Mouse (Mus musculus) gastrocnemius, postnatal 36 days (tissue): ENCODE data around the gene Lin28a. TPM values are rescaled to one million over a fixed set of nuclear protein-coding genes. Genes with fewer than 3 reads are reported as not detected.

Experiments
- DNase-seq, 2 experiments: peaks; one replicate each; pipeline ENCODE4 v3.0.0; 2022
- intact Hi-C: fragments of 180-260 bp; cut with DNase I; formaldehyde crosslinking; loops from one replicate; pipeline ENCODE4 v1.15.1; 2025
- long read RNA-seq, 2 experiments: library from polyadenylated mRNA; stranded (forward); transcript quantifications; one replicate each; pipeline ENCODE4 v2.0.0; 2021
- total RNA-seq, 2 experiments: library from RNA; stranded (reverse); gene quantifications; 2 replicates each; pipeline ENCODE4 v1.2.3; 2021

Gene Lin28a
- 1 to 10 TPM in 1 of 2 experiments, under 1 TPM in 1; 0.28 to 1.1 TPM for total RNA-seq
- long read RNA-seq, experiment 1, result 0 reads
- long read RNA-seq, experiment 2, result 0 reads

GRCm38 (mm10) chr4:134018779-134019145 lies at the start of gene Lin28a:
Gene Lin28a, minus strand, starts transcription at chr4:134018841.
- intact Hi-C loops, result no loop called here
- DNase-seq, result no peak

GRCm38 (mm10) chr4:134067833-134068544 lies 49.3 kb upstream of the Lin28a start:
- intact Hi-C loops, result no loop called here
- no peak for DNase-seq

GRCm38 (mm10) chr4:134067383-134067782 lies 48.7 kb upstream of the Lin28a start:
- no peak for DNase-seq
- intact Hi-C loops, result no loop called here

GRCm38 (mm10) chr4:134065431-134066004 lies 46.9 kb upstream of the Lin28a start:
- DNase-seq, result no peak
- intact Hi-C loops, result no loop called here

- intact Hi-C loops, result no loop called here
Measured at GRCm38 (mm10) chr4:134062561-134062960, 43.9 kb upstream of the Lin28a start.

GRCm38 (mm10) chr4:134061944-134062446 lies 43.4 kb upstream of the Lin28a start:
- intact Hi-C loops, result no loop called here
- no peak for DNase-seq

More at GRCm38 (mm10) chr4:134062561-134062960, 43.9 kb upstream of the Lin28a start:
- DNase-seq, result no peak

GRCm38 (mm10) chr4:134061166-134061830 lies 42.7 kb upstream of the Lin28a start:
- intact Hi-C loops, result no loop called here
- no peak for DNase-seq

GRCm38 (mm10) chr4:134060135-134060865 lies 41.7 kb upstream of the Lin28a start, which contains the start of gene Crybg2:
Gene Crybg2, plus strand, starts transcription at chr4:134060815.
- DNase-seq, result no peak
- intact Hi-C loops, result no loop called here

GRCm38 (mm10) chr4:134058908-134059307 lies 40.3 kb upstream of the Lin28a start:
- DNase-seq, result no peak
- intact Hi-C loops, result no loop called here

- intact Hi-C loops, result no loop called here
- DNase-seq, result no peak
Measured at GRCm38 (mm10) chr4:134058166-134058715, 39.6 kb upstream of the Lin28a start.

GRCm38 (mm10) chr4:134053538-134053937 lies 34.9 kb upstream of the Lin28a start, which contains the start of gene Zfp683:
Gene Zfp683, plus strand, starts transcription at chr4:134053838.
- no peak for DNase-seq
- intact Hi-C loops, result no loop called here

GRCm38 (mm10) chr4:134052560-134052959 lies 33.9 kb upstream of the Lin28a start:
- intact Hi-C loops, result no loop called here
- DNase-seq, result no peak

GRCm38 (mm10) chr4:134051912-134052311 lies 33.3 kb upstream of the Lin28a start:
- DNase-seq, result no peak
- intact Hi-C loops, result no loop called here

GRCm38 (mm10) chr4:134047648-134048047 lies 29.0 kb upstream of the Lin28a start:
- intact Hi-C loops, result no loop called here

GRCm38 (mm10) chr4:134043041-134043440 lies 24.4 kb upstream of the Lin28a start:
- intact Hi-C loops, result no loop called here
- DNase-seq, result no peak

More at GRCm38 (mm10) chr4:134047648-134048047, 29.0 kb upstream of the Lin28a start:
- DNase-seq, result no peak

GRCm38 (mm10) chr4:134041317-134042123 lies 22.9 kb upstream of the Lin28a start:
- intact Hi-C loops, result no loop called here
- no peak for DNase-seq

- peak; percentile 44 to 55 for DNase-seq
- intact Hi-C loops, result loop anchor here (5.0 kb wide), 1 partner anchor 41 kb away; no protein-coding TSS in a partner anchor
Measured at GRCm38 (mm10) chr4:134035953-134036352, 17.3 kb upstream of the Lin28a start.

GRCm38 (mm10) chr4:134025802-134026201 lies 7.2 kb upstream of the Lin28a start:
- no peak for DNase-seq
- intact Hi-C loops, result no loop called here

GRCm38 (mm10) chr4:134020621-134021020 lies 2.0 kb upstream of the Lin28a start:
- intact Hi-C loops, result no loop called here
- peak; percentile 44 to 72 for DNase-seq
